Mouse (Mus musculus): ENCODE measurements around the gene Irf6.

DNA sequence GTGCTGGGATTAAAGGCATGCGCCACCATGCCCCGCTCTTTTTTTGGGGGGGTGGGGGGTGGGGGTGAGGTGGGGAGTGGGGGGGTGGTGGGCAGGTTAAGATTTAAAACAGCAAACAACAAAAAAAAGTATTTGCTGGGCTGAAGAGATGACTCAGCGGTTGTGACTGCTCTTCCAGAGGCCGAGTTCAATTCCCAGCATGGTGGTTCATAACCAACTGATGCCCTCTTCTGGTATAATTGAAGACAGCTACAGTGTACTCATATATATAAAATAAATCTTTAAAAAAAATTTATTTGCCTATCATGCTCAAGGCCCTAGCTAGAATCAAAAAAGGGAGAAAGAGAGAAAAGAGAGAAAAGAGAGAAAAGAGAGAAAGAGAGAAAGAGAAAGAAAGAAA lies 27.1 kb upstream of the Irf6 start:
- TF ChIP-seq E2F4 (IDR thresholded peaks at IDR 0.05; ENCODE audit: borderline replicate concordance, low read depth, low read length) (no peak), ZNF384 (IDR thresholded peaks at IDR 0.05; ENCODE audit: low read depth, low read length) (no peak)
